Mouse (Mus musculus) gastrocnemius, adult 2 months (tissue): ENCODE results near the gene Epha3. TPM values are rescaled to one million over a fixed set of nuclear protein-coding genes. Genes with fewer than 3 reads are reported as not detected.

Experiments used
- DNase-seq: peaks from one replicate; pipeline ENCODE4 v3.0.0; 2022
- H3K27ac ChIP-seq: fragments of 200-600 bp; 2 replicates; pipeline ENCODE4 v1.8.1; 2022; ENCODE audit warnings: mild to moderate bottlenecking
- H3K4me3 ChIP-seq: fragments of 200-600 bp; 2 replicates; pipeline ENCODE4 v1.8.1; 2022; ENCODE audit warnings: mild to moderate bottlenecking, moderate library complexity
- CTCF ChIP-seq: fragments of 200-600 bp; IDR thresholded peaks from 2 replicates; pipeline ENCODE4 v1.8.1; 2022; ENCODE audit warnings: antibody characterized with exemption, mild to moderate bottlenecking, moderate library complexity
- intact Hi-C: fragments of 180-260 bp; cut with DNase I; formaldehyde crosslinking; loops from one replicate; pipeline ENCODE4 v1.15.1; 2025
- total RNA-seq, 2 experiments: library from RNA; stranded (reverse); gene quantifications; 2 replicates each; pipeline ENCODE4 v1.2.3; 2021

Epha3 gene
- total RNA-seq, 2 experiments from 2014 or later = 0.15 to 0.36 TPM

GRCm38 (mm10) chr16:63816672-63817071 is 47.3 kb downstream of the Epha3 start:
- no peak overlapping the region for H3K27ac ChIP-seq
- no peak for DNase-seq
- no peak for TF ChIP-seq CTCF
- intact Hi-C loops = no loop called here
- no peak overlapping the region for H3K4me3 ChIP-seq

GRCm38 (mm10) chr16:63809871-63810270 is 54.1 kb downstream of the Epha3 start:
- TF ChIP-seq CTCF = no peak
- H3K27ac ChIP-seq = no peak overlapping the region
- intact Hi-C loops = no loop called here
- no peak for DNase-seq
- H3K4me3 ChIP-seq = no peak overlapping the region

GRCm38 (mm10) chr16:63808991-63809390 is 55.0 kb downstream of the Epha3 start:
- DNase-seq = no peak
- Histone ChIP-seq H3K4me3 (no peak overlapping the region), H3K27ac (no peak overlapping the region)
- intact Hi-C loops = no loop called here
- TF ChIP-seq CTCF = no peak

- intact Hi-C loops = no loop called here
- no peak for DNase-seq
- Histone ChIP-seq H3K27ac (no peak overlapping the region), H3K4me3 (no peak overlapping the region)
- TF ChIP-seq CTCF = no peak
These were observed 57.4 kb downstream of the Epha3 start for GRCm38 (mm10) chr16:63806437-63807129.

- no peak overlapping the region for H3K27ac ChIP-seq
- TF ChIP-seq CTCF = no peak
- intact Hi-C loops = no loop called here
- no peak overlapping the region for H3K4me3 ChIP-seq
- no peak for DNase-seq
These were observed 58.0 kb downstream of the Epha3 start for GRCm38 (mm10) chr16:63806025-63806424.

GRCm38 (mm10) chr16:63801436-63801835 is 62.5 kb downstream of the Epha3 start:
- Histone ChIP-seq H3K4me3 (no peak overlapping the region), H3K27ac (no peak overlapping the region)
- TF ChIP-seq CTCF = no peak
- peak; percentile 13 for DNase-seq
- intact Hi-C loops = no loop called here

GRCm38 (mm10) chr16:63798341-63798740 is 65.6 kb downstream of the Epha3 start:
- Histone ChIP-seq H3K4me3 (no peak overlapping the region), H3K27ac (no peak overlapping the region)
- no peak for TF ChIP-seq CTCF
- intact Hi-C loops = no loop called here
- DNase-seq = no peak

- intact Hi-C loops = no loop called here
- H3K27ac ChIP-seq = no peak overlapping the region
- H3K4me3 ChIP-seq = no peak overlapping the region
- DNase-seq = no peak
- no peak for TF ChIP-seq CTCF
These were observed 69.7 kb downstream of the Epha3 start for GRCm38 (mm10) chr16:63794292-63794691.

- no peak for DNase-seq
- intact Hi-C loops = no loop called here
- no peak for TF ChIP-seq CTCF
- Histone ChIP-seq H3K27ac (no peak overlapping the region), H3K4me3 (no peak overlapping the region)
These were observed 70.2 kb downstream of the Epha3 start for GRCm38 (mm10) chr16:63793805-63794204.

GRCm38 (mm10) chr16:63792084-63792483 is 71.9 kb downstream of the Epha3 start:
- no peak for TF ChIP-seq CTCF
- H3K4me3 ChIP-seq = no peak overlapping the region
- no peak overlapping the region for H3K27ac ChIP-seq
- intact Hi-C loops = no loop called here
- DNase-seq = no peak

GRCm38 (mm10) chr16:63783544-63783943 is 80.4 kb downstream of the Epha3 start:
- TF ChIP-seq CTCF = no peak
- intact Hi-C loops = no loop called here
- no peak for DNase-seq
- Histone ChIP-seq H3K27ac (no peak overlapping the region), H3K4me3 (no peak overlapping the region)

- no peak overlapping the region for H3K27ac ChIP-seq
These were observed 81.9 kb downstream of the Epha3 start for GRCm38 (mm10) chr16:63782101-63782500.

GRCm38 (mm10) chr16:63780151-63780550 is 83.8 kb downstream of the Epha3 start:
- Histone ChIP-seq H3K4me3 (no peak overlapping the region), H3K27ac (no peak overlapping the region)
- TF ChIP-seq CTCF = no peak
- DNase-seq = no peak
- intact Hi-C loops = no loop called here

More at GRCm38 (mm10) chr16:63782101-63782500, 81.9 kb downstream of the Epha3 start:
- no peak for DNase-seq
- no peak for TF ChIP-seq CTCF
- no peak overlapping the region for H3K4me3 ChIP-seq
- intact Hi-C loops = no loop called here

GRCm38 (mm10) chr16:63777811-63778210 is 86.2 kb downstream of the Epha3 start:
- intact Hi-C loops = no loop called here
- no peak for DNase-seq
- H3K4me3 ChIP-seq = no peak overlapping the region
- TF ChIP-seq CTCF = no peak
- H3K27ac ChIP-seq = no peak overlapping the region
